Mouse (Mus musculus): Measurements from ENCODE around the gene Vasp. TPM values are rescaled to one million over a fixed set of nuclear protein-coding genes. Genes with fewer than 3 reads are reported as not detected.
"Not testable (repeated sequence)": the region's sequence is repeated elsewhere in the genome, so short reads cannot be mapped to it uniquely, and the experiment has no call there.

The Vasp gene
- total RNA-seq, 4 experiments from 2014 or later, result 13.6 to 16.9 (median 15.6) TPM

DNA sequence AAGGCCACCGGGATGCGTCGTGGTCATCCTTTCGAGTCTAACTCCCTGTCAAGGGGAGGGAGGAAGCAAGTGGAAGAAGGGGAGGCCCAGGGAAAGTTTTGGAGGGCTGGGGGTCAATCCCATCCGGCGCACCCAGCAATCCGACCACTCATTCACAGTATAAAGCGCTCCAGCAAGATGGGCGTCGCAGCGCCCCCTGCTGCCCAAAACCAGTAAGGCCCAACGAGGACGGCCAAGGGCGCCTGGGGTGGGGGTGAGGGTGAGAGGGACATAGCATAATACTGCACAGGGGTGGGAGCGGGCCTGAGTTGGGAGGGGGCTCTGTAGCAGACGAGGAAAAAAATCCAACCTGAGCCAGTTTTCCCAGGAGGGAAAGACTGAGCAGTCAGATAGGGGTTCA, 32.2 kb upstream of the Vasp start:
- DNase-seq (ENCODE audit: low spot score in 2 of 2), result peak in 1 of 2 experiments; percentile 71

DNA sequence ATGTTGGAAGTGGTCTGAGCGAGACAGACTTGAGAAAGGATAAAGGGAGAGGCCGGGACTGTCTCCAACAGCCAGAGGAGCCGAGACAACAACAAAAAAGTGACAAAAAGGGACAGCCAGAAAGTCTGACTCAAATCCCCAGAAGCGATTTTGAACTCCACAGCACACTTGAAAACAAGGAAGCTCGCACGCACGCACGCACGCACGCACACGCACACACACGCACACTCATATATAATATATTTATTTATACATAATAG, 31.4 kb upstream of the Vasp start:
- no peak for DNase-seq (ENCODE audit: low spot score in 2 of 2)

- DNase-seq (ENCODE audit: low spot score in 2 of 2), result no peak
These were observed 30.8 kb upstream of the Vasp start for GRCm38 (mm10) chr7:19302264-19303045.

DNA sequence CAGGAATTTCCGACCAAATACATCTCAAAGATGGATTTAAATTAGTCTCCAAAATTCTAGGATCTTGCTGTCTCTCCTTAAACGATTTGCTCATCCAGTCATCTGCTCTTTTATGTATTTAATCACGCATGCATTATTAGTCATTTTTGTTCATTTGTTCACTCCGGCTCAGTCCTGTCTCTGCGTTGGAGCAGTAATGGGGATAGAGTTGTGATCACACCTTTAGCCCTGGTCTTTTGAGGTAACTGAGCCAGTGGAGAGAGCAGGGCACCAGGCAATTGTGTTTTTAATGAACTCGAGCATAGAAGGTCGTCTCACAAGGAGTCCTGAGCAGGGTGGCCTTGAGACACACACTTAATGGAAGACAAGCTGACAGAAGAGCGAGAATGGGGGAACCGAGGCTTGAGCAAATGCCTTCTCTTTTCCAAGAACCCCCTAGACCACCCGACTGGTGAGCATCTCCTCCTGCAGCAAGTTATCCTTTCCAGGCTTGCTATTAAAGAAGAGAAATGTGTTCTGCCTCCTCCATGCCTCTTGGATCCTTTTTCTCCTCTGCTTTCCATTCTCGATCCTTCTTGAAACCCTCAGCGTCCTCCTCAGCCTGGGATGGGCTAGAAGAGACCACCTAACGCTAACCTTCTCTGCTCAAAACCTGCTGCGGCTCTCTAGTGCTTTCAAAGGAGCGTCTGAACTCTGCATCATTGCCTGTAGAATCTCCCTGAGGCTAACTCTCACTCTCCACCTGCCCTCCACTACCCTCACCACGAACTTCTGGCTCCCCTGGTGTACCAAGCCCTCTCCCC, 30.0 kb upstream of the Vasp start:
- DNase-seq (ENCODE audit: low spot score in 2 of 2), result no peak

DNA sequence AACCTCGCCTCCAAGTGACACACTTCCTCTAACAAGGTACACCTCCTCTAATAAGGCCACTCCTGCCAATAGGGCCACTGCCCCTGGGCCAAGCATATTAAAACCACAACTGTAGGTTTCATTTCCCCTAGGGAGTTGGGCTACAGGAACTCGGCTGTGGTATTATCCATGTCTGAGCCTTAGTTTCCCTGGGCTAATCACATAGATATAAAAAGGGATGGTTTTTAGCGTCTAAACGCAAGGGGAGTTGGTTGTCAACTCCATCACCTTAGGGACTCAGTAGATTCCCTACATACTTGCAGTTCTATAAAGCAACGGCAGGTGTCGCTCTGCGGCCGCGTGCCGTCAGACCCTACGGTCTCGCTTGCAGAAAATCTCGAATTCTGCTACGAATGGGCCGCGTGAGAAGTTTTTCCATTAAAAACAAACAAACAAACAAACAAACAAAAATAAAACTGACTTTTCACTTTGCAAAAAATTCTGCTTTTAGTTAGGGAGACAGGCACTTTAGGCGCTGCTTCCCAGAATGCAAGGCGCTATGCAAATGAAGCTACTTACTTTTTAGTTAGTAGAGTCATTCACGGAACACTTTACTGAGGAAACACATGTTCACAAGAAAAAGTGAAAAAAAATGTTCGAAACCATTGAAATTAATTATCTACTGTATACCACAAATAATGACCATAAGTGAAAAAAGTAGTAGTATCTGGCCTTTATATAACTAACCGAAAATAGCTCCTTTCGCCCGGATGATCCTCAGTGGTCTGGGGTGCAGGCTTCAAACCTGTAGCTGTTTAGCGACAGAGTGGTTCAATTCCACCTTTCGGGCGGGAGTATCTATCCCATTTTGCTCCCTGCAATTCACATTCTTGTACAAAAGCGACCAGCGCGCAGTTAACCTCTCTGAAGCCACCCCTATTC, 29.1 kb upstream of the Vasp start:
- DNase-seq (ENCODE audit: low spot score in 2 of 2), result peak; percentile 66 to 77

DNA sequence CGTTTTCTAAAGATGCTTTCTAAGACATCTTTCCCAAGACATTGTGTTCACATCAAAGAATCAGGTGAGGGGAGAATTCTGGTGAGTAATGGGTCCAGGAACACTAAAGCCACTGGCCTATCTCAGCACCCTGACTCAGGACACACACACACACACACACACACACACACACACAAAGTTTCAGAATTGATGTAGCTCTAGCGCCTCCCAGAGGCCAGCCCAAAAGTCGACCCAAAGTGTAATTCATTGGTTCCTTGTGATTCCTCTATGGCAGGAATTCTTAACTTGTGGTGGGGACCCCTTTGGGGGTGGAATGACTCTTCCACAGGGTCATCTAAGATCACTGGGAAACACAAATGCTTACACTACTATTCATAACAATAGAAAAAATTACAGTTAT, 27.6 kb upstream of the Vasp start:
- no peak for DNase-seq (ENCODE audit: low spot score in 2 of 2)

DNA sequence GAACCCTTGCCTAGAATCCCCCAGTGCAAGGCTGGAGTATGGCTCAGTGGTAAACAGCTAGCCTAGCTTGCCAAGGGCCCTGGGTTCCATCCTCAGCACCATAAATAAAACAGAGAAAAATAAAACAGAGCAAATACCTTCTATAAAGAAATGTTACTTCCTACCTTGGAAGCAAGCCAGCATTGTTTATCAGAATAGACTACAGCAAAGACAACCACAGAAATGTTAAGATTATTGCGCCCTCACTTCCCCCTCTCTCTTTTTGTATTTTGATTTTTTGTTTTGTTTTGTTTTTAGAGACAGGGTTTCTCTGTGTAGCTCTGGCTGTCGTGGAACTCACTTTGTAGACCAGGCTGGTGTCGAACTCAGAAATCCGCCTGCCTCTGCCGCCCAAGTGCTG, 26.2 kb upstream of the Vasp start:
- DNase-seq (ENCODE audit: low spot score in 2 of 2), result no peak

GRCm38 (mm10) chr7:19297034-19297433, 25.4 kb upstream of the Vasp start:
- no peak for DNase-seq (ENCODE audit: low spot score in 2 of 2)

GRCm38 (mm10) chr7:19295503-19296185, 24.0 kb upstream of the Vasp start:
- peak; percentile 92 to 98 for DNase-seq (ENCODE audit: low spot score in 2 of 2)

DNA sequence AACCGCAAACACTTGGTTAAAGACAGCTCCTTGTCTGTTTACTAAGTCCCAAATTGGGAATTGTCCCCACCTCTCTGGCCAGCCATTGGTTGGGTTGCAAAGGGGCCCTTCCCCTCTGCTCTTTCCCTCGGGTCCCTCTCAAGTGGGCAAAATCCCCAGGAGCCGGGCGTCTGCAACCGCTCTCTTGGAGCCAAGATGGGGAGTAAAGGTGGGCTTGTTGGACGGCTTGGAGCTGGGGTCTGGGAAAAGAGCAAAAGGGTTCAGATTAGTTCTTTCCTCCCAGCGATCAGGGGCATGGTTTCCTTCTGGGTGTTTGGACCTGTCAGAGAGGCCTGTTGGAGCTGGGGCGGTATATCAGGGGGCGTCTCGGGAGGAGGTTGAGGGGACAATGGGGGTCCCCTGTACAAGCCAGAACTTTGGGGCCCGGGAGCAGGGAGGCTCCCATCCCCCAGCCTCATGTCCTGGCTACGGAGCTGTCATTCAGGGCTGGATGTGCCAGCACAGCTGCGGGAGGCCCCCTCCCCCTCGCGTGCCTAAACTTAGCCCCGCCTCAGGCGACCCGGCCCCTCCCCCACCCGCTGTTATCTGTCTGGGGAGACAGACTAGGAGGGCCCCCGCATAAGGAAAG, 19.5 kb upstream of the Vasp start:
- no peak for DNase-seq (ENCODE audit: low spot score in 2 of 2)

DNA sequence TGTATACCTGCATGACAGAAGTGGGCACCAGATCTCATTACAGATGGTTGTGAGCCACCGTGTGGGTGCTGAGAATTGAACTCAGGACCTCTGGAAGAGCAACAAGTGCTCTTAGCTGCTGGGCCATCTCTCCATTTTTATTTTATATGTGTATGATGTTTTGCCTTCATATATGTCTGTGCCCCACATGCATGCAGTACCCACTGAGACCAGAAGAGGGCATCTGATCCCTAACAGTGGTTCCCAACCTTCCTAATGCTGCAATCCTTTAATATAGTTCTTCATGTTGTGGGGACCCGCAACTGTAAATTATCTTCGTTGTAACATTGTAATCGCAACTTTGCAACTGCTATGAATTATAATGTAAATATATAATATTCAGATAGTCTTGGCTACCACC, 13.1 kb upstream of the Vasp start:
- DNase-seq (ENCODE audit: low spot score in 2 of 2), result peak in 1 of 2 experiments; percentile 34

DNA sequence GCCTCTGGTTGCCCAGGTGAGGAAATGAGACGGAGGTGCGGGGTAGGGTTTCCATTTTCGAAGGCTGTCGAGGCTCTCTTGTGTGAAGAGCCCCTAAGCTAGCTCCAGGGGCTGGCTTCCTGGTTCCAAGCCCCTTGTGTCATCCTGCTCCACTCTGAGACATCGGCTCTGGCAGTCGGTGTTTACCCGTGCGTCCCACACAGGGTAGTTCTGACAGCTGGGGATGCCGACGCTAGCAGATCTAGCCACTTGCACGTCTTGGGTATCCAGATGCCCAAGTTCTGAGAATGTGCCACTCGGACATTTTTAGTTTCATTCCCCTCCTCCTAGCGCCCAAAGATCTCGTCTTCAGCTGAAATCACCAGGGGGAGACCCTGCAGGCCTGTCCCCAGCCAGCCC, 11.8 kb upstream of the Vasp start:
- no peak for DNase-seq (ENCODE audit: low spot score in 2 of 2)

GRCm38 (mm10) chr7:19282791-19283405, 11.3 kb upstream of the Vasp start:
- peak in 1 of 2 experiments; percentile 50 for DNase-seq (ENCODE audit: low spot score in 2 of 2)

DNA sequence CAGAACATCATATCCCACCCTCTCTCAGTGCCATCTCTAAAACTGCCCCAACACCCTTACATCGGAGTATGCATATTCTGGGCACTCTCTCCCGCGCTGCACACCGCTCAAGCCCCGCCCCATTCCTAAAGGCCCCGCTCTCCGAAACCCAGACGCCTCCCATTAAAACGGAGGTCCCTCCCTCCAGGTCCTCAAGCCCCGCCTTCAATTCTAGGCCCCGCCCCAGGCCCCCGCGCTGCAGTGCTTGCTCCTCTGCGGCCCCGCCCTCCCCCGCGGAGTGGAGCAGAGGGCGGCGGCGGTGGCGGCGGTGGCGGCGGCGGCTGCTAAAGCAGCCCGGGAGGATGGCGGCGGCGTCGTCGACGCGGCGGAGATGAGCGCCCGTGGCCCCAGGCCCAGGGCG, 10.8 kb upstream of the Vasp start, which contains the start of gene Rtn2:
Gene Rtn2 (plus strand): TSS at position 240 of the 400 bp plus-strand sequence.
- DNase-seq (ENCODE audit: low spot score in 2 of 2), result peak; percentile 56 to 75

- not testable (repeated sequence) for DNase-seq (ENCODE audit: low spot score in 2 of 2)
These were observed 10.2 kb upstream of the Vasp start for GRCm38 (mm10) chr7:19281680-19282304.

DNA sequence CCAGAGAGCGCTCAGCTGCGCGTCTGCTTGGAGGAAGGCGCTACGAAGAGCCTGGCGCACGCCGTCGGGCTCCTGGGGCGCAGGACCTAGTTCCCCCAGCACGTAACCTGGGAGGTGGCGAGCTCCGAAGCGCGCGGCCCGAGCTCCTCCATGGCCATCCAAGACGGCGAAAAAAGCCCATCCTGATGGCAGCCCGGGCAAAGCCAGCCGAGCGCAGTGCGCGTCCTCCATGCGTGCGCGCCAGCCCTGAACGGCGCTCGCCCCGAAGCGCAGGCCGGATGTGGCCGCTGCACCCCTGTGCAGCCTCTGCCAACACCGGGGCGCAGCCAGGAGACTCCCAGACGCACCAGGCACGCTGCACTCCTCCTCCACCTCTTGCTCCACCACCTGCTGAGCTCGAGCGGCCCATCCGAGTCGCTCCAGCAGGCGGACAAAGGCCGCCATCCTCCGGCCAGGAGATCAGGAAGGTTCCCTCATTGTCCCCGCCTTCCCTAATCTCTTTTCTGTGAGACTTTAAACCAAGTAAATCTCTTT, 8.0 kb upstream of the Vasp start, which contains the start of gene Ppm1n:
Gene Ppm1n (minus strand): TSS at position 484 of the 534 bp plus-strand sequence.
- DNase-seq (ENCODE audit: low spot score in 2 of 2), result no peak

GRCm38 (mm10) chr7:19279052-19279451, 7.4 kb upstream of the Vasp start:
- DNase-seq (ENCODE audit: low spot score in 2 of 2), result no peak

- no peak for DNase-seq (ENCODE audit: low spot score in 2 of 2)
These were observed 4.6 kb upstream of the Vasp start for GRCm38 (mm10) chr7:19276253-19276652.

DNA sequence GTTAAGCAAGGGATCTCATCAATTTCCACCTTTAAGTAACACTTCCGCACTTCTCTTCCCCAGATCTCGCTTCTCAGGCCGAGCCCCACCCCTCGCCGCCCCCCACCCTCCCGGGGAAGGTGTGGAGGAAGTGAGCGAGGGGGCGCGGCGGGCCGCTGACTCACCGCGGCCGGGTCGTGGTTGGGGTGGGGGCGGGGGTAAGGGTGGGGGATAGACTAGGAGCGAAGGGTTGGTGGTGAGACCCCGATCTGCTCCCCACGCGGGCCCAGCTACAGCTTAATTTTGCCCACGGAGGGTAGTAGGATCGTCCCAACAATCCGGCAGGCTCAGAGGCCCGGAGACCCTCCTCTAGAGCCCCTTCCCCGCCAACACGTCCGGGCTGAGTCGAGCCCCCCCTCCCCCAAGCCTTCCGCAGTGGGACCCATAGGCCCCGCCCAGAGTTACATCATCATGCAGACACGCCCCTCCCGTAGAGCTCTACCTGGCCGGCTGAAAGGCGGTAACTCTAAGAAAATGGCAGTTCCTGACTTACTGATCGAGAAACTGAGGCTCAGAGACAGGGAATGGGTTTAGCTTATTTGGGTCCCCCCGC, 652 bp upstream of the Vasp start:
- no peak for DNase-seq (ENCODE audit: low spot score in 2 of 2)
